Mouse (Mus musculus) hindbrain, embryonic 15.5 days (tissue): ENCODE results near the gene Frat2. TPM values are rescaled to one million over a fixed set of nuclear protein-coding genes. Genes with fewer than 3 reads are reported as not detected.
"Not testable (repeated sequence)": the region's sequence is repeated elsewhere in the genome, so short reads cannot be mapped to it uniquely, and the experiment has no call there.

Experiments used
- ATAC-seq: fragments of 200-750 bp; cut with Nextera tagmentation; 2 replicates; pipeline ENCODE4 v1.8.0; 2017; ENCODE audit warnings: low read depth, moderate number of reproducible peaks, moderate TSS enrichment; ENCODE audit not compliant: low FRiP score
- H3K27ac ChIP-seq: fragments of 300-500 bp; sonication (generic); replicated peaks from 2 replicates; pipeline ENCODE4 v1.5.1; 2015; ENCODE audit warnings: mild to moderate bottlenecking, inconsistent platforms
- H3K27me3 ChIP-seq: fragments of 300-500 bp; sonication (generic); 2 replicates; pipeline ENCODE4 v1.6.1; 2015; ENCODE audit warnings: control low read depth, inconsistent platforms
- H3K36me3 ChIP-seq: fragments of 300-500 bp; sonication (generic); 2 replicates; pipeline ENCODE4 v1.6.1; 2015; ENCODE audit warnings: control low read depth, inconsistent platforms
- H3K4me1 ChIP-seq: fragments of 300-500 bp; sonication (generic); replicated peaks from 2 replicates; pipeline ENCODE4 v1.6.1; 2015; ENCODE audit warnings: control low read depth, inconsistent platforms
- H3K4me2 ChIP-seq: fragments of 300-500 bp; sonication (generic); 2 replicates; pipeline ENCODE4 v1.6.1; 2015; ENCODE audit warnings: moderate library complexity, mild to moderate bottlenecking, inconsistent platforms
- H3K4me3 ChIP-seq: fragments of 300-500 bp; sonication (generic); 2 replicates; pipeline ENCODE4 v1.5.1; 2015; ENCODE audit warnings: mild to moderate bottlenecking, inconsistent platforms
- H3K9ac ChIP-seq: fragments of 300-500 bp; sonication (generic); 2 replicates; pipeline ENCODE4 v1.6.1; 2015; ENCODE audit warnings: inconsistent platforms
- H3K9me3 ChIP-seq: fragments of 300-500 bp; sonication (generic); 2 replicates; pipeline ENCODE4 v1.6.1; 2016; ENCODE audit warnings: control low read depth, inconsistent platforms
- WGBS: fragments of 180-500 bp; shearing (Covaris S2); methylation state at CpG from one replicate; pipeline ENCODE4 v1.1.7; 2015; 5-methylcytosine and 5-hydroxymethylcytosine counted together
- polyA plus RNA-seq: library from polyadenylated mRNA; unstranded; fragments of >200 nt; fragmentation: Nextera tagmentation; extraction: Ambion mirVana; gene quantifications from 2 replicates; pipeline ENCODE4 v1.2.1, GENCODE M21; 2015

The Frat2 gene
- polyA plus RNA-seq, 1 experiment from 2014 or later = 8.1 TPM

- H3K4me1 ChIP-seq = no peaks in the 10 kb centered on the region
- peaks cover 5% of the 10 kb centered on the region; the same call in 1 of the 2 replicates for H3K36me3 ChIP-seq
- no peak for ATAC-seq
- WGBS = 95% methylated on average over 3 of the region's 3 CpGs
- H3K4me2 ChIP-seq = no peak overlapping the region
- H3K27ac ChIP-seq = no peak overlapping the region
- no peaks in the 10 kb centered on the region for H3K27me3 ChIP-seq
- no peaks in the 10 kb centered on the region for H3K9me3 ChIP-seq
- no peak overlapping the region for H3K4me3 ChIP-seq
- H3K9ac ChIP-seq = no peak overlapping the region
Observed at GRCm38 (mm10) chr19:41857816-41858310, 9.9 kb upstream of the Frat2 start.

DNA sequence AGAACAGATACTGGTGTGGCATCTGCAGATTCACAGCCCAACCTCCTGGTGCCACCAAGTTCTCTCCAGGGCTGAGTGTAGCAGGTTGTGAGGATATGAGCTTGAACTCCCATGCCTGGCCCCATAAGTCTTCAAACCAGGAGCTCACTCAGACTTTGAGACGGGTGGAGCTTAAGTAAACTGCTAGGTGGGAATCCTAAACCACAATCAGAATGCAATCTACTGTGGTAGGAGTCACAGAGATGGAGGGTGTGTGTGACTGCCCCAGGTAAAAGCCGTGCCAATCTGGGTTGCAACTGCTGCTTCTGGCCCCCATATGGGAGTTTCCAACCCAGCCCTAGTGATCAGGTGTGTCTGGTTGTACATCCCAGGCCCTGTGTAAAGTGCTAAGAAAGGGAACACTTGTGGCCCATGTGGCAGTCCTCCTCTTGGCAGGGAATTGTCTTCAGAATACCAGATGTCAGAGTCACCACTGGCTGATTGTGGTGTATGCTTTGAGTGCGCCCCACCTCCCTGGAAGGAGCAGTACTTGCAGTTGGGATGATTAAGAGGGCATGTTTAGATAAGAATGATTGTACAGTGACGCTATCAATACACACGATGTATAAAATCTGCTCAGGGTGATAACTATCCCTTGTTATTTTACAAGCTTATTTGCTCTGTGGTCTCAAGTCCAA is 9.3 kb upstream of the Frat2 start:
- Histone ChIP-seq H3K27ac (no peak overlapping the region), H3K9me3 (no peaks in the 10 kb centered on the region), H3K4me3 (no peak overlapping the region), H3K36me3 (peaks cover 3% of the 10 kb centered on the region; the same call in 1 of the 2 replicates), H3K4me2 (no peak overlapping the region), H3K4me1 (no peaks in the 10 kb centered on the region), H3K9ac (no peak overlapping the region), H3K27me3 (no peaks in the 10 kb centered on the region)
- 92% methylated on average over 5 of the region's 5 CpGs for WGBS
- ATAC-seq = no peak

- H3K27ac ChIP-seq = no peak overlapping the region
- H3K4me2 ChIP-seq = no peak overlapping the region
- H3K4me3 ChIP-seq = no peak overlapping the region
- H3K4me1 ChIP-seq = peaks cover 18% of the 10 kb centered on the region
- ATAC-seq = no peak
- H3K36me3 ChIP-seq = no peaks in the 10 kb centered on the region
- WGBS = 95% methylated on average over 4 of the region's 4 CpGs
- H3K9ac ChIP-seq = no peak overlapping the region
- H3K27me3 ChIP-seq = no peaks in the 10 kb centered on the region
- H3K9me3 ChIP-seq = no peaks in the 10 kb centered on the region
Observed at GRCm38 (mm10) chr19:41852423-41852822, 4.5 kb upstream of the Frat2 start.

DNA sequence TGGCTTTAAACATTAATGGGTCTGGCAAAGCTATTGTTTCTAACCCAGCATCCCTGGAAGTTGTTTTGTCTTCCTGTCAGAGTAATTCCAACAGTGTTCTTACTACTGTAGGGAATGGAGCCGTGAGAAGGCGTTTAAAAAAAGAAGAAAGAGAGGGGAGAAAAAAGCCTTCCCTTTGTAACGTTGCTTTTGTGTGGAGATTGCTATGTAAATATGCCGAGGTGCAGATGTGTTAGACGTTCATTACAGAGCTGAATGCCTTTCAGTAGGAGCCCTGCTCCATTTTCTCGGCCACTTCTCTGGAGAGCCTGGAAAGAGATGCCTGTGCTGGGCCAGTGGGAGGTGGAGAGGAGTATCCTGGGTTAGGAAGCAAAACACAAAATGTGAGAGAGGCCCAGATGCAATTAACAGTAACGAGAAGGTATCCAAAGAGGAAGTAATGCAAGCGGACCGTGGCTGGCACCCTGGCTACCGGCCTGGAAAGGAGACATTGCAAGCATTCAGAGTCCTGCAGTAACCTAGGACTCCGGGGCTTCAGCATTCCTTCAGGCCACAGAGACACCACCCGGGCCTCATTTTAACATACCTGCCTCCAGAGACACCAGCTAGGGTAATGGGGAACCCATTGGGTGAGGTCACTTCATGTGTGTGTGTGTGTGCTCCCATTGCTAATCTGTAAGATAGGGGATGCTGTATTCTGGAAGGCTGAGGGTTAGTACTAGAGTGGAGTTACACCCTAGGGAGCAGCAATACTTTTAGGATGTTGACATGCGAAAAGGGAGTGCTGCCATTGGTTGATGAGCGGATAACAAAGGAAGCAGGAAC is 3.0 kb upstream of the Frat2 start:
- Histone ChIP-seq H3K9ac (0 out of 2 replicates have a peak overlapping the region, but pooled peaks have one; percentile 6), H3K27me3 (no peaks in the 10 kb centered on the region), H3K4me2 (peak overlapping the region; percentile 37), H3K27ac (peak overlapping the region; percentile 82), H3K9me3 (no peaks in the 10 kb centered on the region), H3K4me1 (peaks cover 29% of the 10 kb centered on the region), H3K4me3 (no peak overlapping the region), H3K36me3 (no peaks in the 10 kb centered on the region)
- ATAC-seq = no peak
- 15% methylated on average over 14 of the region's 14 CpGs for WGBS

DNA sequence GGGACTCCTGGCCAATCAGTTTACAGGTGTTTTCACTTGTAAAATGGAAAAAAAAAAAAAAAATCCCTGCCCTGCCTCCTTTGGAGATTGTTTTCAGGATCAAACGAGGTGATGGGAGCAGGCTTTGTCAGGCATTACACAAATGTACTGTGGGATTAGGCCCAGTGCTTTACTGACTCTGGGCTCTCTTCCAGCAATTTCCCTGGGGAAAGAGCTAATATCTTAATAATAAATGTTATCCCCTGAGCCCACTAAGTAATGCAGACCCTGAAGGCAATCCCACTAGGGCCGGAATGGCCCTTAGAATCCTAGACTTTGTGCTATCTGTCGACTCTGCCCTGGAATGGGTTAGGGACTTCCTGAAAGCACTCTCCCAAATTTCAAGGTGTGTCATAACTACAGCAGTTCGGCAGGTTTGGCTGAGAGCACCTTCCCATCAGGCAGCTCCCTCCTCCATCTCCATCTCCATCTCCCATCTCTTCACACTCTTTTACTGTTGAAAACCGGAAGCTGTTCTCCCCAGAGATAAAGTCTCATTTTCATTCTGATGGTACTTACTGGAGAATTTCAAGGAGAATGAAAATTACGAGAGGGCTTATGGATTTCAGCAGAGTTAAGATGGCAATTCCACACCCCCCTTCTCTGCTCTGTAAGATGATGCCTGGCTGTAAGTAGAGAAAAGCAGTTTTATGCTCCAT is 2.2 kb upstream of the Frat2 start:
- Histone ChIP-seq H3K9ac (no peak overlapping the region), H3K4me1 (peaks cover 35% of the 10 kb centered on the region), H3K27ac (peak overlapping the region; percentile 82), H3K36me3 (no peaks in the 10 kb centered on the region), H3K27me3 (no peaks in the 10 kb centered on the region), H3K4me3 (no peak overlapping the region), H3K9me3 (no peaks in the 10 kb centered on the region), H3K4me2 (peak overlapping the region; percentile 37)
- no peak for ATAC-seq
- 13% methylated on average over 6 of the region's 6 CpGs for WGBS

DNA sequence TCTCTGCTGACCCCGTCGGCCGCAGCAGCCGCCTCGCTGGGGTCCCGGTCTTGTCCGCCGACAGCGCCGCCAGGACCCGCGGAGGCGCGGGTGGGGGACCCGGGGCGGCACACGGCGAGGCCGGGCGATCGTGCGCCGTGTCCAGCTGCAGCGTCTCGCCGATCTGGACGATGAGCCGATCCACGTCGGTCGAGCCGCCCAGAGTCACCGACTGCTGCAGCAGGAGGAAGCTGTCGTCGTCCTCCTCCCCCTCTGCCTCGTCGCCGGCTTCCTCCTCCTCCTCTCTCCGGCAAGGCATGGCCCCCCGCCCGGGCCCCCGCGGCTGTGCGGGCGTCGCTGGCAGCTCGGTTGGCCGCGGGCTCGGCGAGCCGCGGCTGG is 329 bp downstream of the Frat2 start:
- WGBS = under 1% methylated on average over 45 of the region's 53 CpGs
- H3K9ac ChIP-seq = peak overlapping the region; percentile 58
- H3K4me3 ChIP-seq = peak overlapping the region; percentile 61
- ATAC-seq = peak; percentile 65
- H3K4me1 ChIP-seq = peaks cover 35% of the 10 kb centered on the region
- H3K9me3 ChIP-seq, H3K36me3 ChIP-seq, H3K27me3 ChIP-seq: not testable (repeated sequence)
- H3K4me2 ChIP-seq = peak overlapping the region; percentile 89
- H3K27ac ChIP-seq = peak overlapping the region; percentile 96

GRCm38 (mm10) chr19:41847091-41847581 is 796 bp downstream of the Frat2 start:
- peak overlapping the region; percentile 61 for H3K4me3 ChIP-seq
- H3K36me3 ChIP-seq = no peaks in the 10 kb centered on the region
- peak overlapping the region; percentile 96 for H3K27ac ChIP-seq
- H3K4me1 ChIP-seq = peaks cover 35% of the 10 kb centered on the region
- under 1% methylated on average over 64 of the region's 64 CpGs for WGBS
- ATAC-seq = no peak
- H3K27me3 ChIP-seq = no peaks in the 10 kb centered on the region
- peak overlapping the region; percentile 58 for H3K9ac ChIP-seq
- H3K9me3 ChIP-seq = no peaks in the 10 kb centered on the region
- H3K4me2 ChIP-seq = peak overlapping the region; percentile 89

GRCm38 (mm10) chr19:41846366-41847090 is 1.4 kb downstream of the Frat2 start:
- Histone ChIP-seq H3K27me3 (no peaks in the 10 kb centered on the region), H3K4me1 (peaks cover 34% of the 10 kb centered on the region), H3K4me3 (peak overlapping the region; percentile 61), H3K4me2 (peak overlapping the region; percentile 89), H3K9ac (peak overlapping the region; percentile 58), H3K9me3 (no peaks in the 10 kb centered on the region), H3K27ac (peak overlapping the region; percentile 96), H3K36me3 (no peaks in the 10 kb centered on the region)
- no peak for ATAC-seq
- 13% methylated on average over 21 of the region's 21 CpGs for WGBS

- no peaks in the 10 kb centered on the region for H3K9me3 ChIP-seq
- no peak overlapping the region for H3K27ac ChIP-seq
- no peak overlapping the region for H3K4me2 ChIP-seq
- no peak for ATAC-seq
- WGBS = 80% methylated on average over 6 of the region's 6 CpGs
- H3K27me3 ChIP-seq = no peaks in the 10 kb centered on the region
- H3K4me3 ChIP-seq = no peak overlapping the region
- no peaks in the 10 kb centered on the region for H3K36me3 ChIP-seq
- peaks cover 17% of the 10 kb centered on the region for H3K4me1 ChIP-seq
- no peak overlapping the region for H3K9ac ChIP-seq
Observed at GRCm38 (mm10) chr19:41844345-41844744, 3.6 kb downstream of the Frat2 start.

DNA sequence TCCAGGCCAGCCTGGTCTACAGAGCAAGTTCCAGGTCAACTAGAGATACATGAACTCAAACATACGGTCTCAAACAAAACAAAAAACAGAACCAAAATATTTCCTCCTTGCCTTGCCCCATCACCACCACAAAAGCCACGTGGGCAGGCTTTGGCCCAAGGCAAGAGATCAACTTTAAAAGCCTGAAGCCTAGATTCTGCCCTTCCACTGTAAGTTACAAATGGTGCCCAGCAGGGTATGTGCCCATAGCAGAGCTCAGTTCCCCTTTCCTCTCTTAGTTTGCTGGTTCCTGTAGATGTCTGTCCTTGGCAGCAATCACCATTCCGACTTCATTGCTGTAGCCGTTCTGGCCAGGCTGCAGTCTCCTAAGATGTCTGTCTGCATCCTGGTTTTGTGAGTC is 5.2 kb downstream of the Frat2 start:
- Histone ChIP-seq H3K36me3 (no peaks in the 10 kb centered on the region), H3K27ac (no peak overlapping the region), H3K4me3 (no peak overlapping the region), H3K4me1 (peaks cover 17% of the 10 kb centered on the region), H3K9me3 (no peaks in the 10 kb centered on the region), H3K4me2 (no peak overlapping the region), H3K27me3 (no peaks in the 10 kb centered on the region), H3K9ac (no peak overlapping the region)
- 86% methylated on average over 4 of the region's 4 CpGs for WGBS
- no peak for ATAC-seq

DNA sequence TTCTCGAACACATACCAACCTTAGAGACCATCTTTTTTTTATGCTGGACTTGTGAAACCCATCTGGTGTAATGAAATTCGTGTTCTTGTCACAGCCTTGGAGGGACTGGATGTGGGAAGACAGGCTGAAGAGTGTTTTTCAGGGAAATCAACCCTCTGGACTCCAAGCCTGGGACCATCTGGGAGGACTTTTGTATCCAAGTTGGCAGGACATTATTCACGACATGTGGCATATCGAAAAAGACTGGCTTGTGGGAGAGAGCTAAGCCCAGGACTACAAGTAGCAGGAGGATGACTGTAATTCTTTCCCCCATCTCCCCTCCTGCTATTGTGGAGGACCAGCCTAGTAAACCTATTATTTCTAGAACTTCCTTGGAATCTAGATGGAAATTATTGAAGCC is 5.7 kb downstream of the Frat2 start:
- peaks cover 17% of the 10 kb centered on the region for H3K4me1 ChIP-seq
- H3K36me3 ChIP-seq = no peaks in the 10 kb centered on the region
- 78% methylated on average over 4 of the region's 4 CpGs for WGBS
- H3K27me3 ChIP-seq = no peaks in the 10 kb centered on the region
- H3K4me3 ChIP-seq = no peak overlapping the region
- H3K9me3 ChIP-seq = no peaks in the 10 kb centered on the region
- H3K4me2 ChIP-seq = no peak overlapping the region
- ATAC-seq = no peak
- H3K9ac ChIP-seq = no peak overlapping the region
- H3K27ac ChIP-seq = no peak overlapping the region
